Mouse (Mus musculus) olfactory bulb, adult 2 months (tissue): ENCODE results near the gene Dlgap1.

Source experiments
- CTCF ChIP-seq: fragments of 200-500 bp; IDR thresholded peaks from 2 replicates; pipeline ENCODE4 v1.5.1; 2012; ENCODE audit warnings: low read depth, mild to moderate bottlenecking, low read length, moderate library complexity; ENCODE audit not compliant: insufficient read depth
- POLR2A ChIP-seq: fragments of 200-500 bp; IDR thresholded peaks from 2 replicates; pipeline ENCODE4 v1.6.1; 2012; ENCODE audit warnings: mild to moderate bottlenecking, low read depth, low read length, moderate library complexity; ENCODE audit not compliant: insufficient read depth

GRCm38 (mm10) chr17:70369124-70369523 is 400.3 kb downstream of the Dlgap1 start:
- TF ChIP-seq POLR2A (no peak), CTCF (no peak)
